20 mouse cellular contexts compared by ENCODE assay signal in the genomic region with DNA sequence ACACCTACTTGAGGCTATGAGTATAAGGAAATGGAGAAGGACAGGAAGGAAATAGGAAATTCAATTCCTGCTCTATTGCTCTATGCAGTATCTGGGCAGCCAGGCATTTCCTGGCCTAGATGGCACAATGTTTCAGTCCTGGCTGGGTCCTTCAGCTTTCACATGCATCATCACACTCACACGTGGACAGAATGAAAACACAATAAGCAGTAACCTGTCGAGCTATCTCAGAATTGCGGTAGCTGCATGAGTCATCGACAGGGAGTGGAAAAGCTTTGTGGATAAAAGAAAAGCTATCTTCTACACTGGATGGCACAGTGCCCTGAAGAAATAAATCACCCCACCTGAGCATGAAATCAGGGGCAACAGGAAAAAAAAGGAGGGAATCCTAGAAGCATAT.
DNase-seq lines count a peak whose midpoint lies in the region; ATAC-seq lines count a peak whose summit lies in the region.
"Had no signal": no experiment of that assay in that cellular context is flagged by ENCODE, and none has a peak within 500 bp of the region (broad histone marks: within the 10 kb centered on the region; RNA-seq: fewer than 3 reads in every experiment).

No protein-coding gene starts in this region.

- no peaks in the 10 kb centered on the region for H3K36me3 ChIP-seq in heart, embryonic 13.5 days
- no peaks in the 10 kb centered on the region for H3K36me3 ChIP-seq in stomach, embryonic 16.5 days (ENCODE audit: control insufficient read depth, insufficient read depth, low read length)
- H3K36me3 ChIP-seq: G1E; hindbrain, embryonic 13.5 days had no signal

- peak; percentile 14 to 62 for DNase-seq in adrenal gland, adult (ENCODE audit: inconsistent age in 2 of 2, low spot score in 1 of 2)
- no peak for DNase-seq in adrenal gland, postnatal 25 days
- no peak for DNase-seq in heart, postnatal 14 days
- DNase-seq in urinary bladder, adult 18-20 months (ENCODE audit: low spot score in 2 of 2), result peak; percentile 26 to 48
- DNase-seq in urinary bladder, postnatal 4 days (ENCODE audit: low spot score in 2 of 2), result no peak
- no peak for DNase-seq in left cerebral cortex, postnatal 25 days (ENCODE audit: low spot score in 2 of 2)
- DNase-seq: cerebellum, adult 2 months; gastrocnemius, postnatal 25 days; heart, postnatal 10 days; kidney, postnatal 14 days; lung, adult 18-20 months; lung, postnatal 36 days; right cerebral cortex, postnatal 4 days had no signal

- 33% methylated on average over 4 of the region's 4 CpGs for WGBS in heart, embryonic 13.5 days
- 48% methylated on average over 4 of the region's 4 CpGs for WGBS in stomach, embryonic 16.5 days

- ATAC-seq in heart, embryonic 13.5 days (ENCODE audit: extremely low read depth, insufficient number of reproducible peaks, low FRiP score, low TSS enrichment), result no peak
- ATAC-seq in stomach, embryonic 16.5 days (ENCODE audit: insufficient read depth, low FRiP score), result peak; percentile 64; the same call in 1 of the 2 replicates
- ATAC-seq: forebrain, embryonic 14.5 days; inflammation-experienced regulatory T-cells, adult 6 months had no signal

- no peak overlapping the region for H3K4me2 ChIP-seq in heart, embryonic 13.5 days
- no peak overlapping the region for H3K4me2 ChIP-seq in stomach, embryonic 16.5 days (ENCODE audit: low read depth, low read length)
- H3K4me2 ChIP-seq: hindbrain, embryonic 13.5 days; liver, embryonic 11.5 days had no signal

- peak overlapping the region; percentile 32; the same call in 1 of the 2 replicates for H3K27ac ChIP-seq in heart, embryonic 13.5 days (replicated peaks)
- H3K27ac ChIP-seq in stomach, embryonic 16.5 days (ENCODE audit: low read length), result no peak overlapping the region
- H3K27ac ChIP-seq: hindbrain, embryonic 13.5 days had no signal

- H3K9me3 ChIP-seq in heart, embryonic 13.5 days, result no peaks in the 10 kb centered on the region
- H3K9me3 ChIP-seq in stomach, embryonic 16.5 days (replicated peaks; ENCODE audit: control insufficient read depth, low read length), result no peaks in the 10 kb centered on the region
- H3K9me3 ChIP-seq: G1E; hindbrain, embryonic 13.5 days had no signal

- H3K27me3 ChIP-seq in heart, embryonic 13.5 days (replicated peaks), result no peaks in the 10 kb centered on the region
- no peaks in the 10 kb centered on the region for H3K27me3 ChIP-seq in stomach, embryonic 16.5 days (ENCODE audit: control insufficient read depth, insufficient read depth, low read length)
- H3K27me3 ChIP-seq: hindbrain, embryonic 13.5 days had no signal

- no peak overlapping the region for H3K9ac ChIP-seq in heart, embryonic 13.5 days
- H3K9ac ChIP-seq in stomach, embryonic 16.5 days (ENCODE audit: low read length), result no peak overlapping the region
- H3K9ac ChIP-seq: hindbrain, embryonic 13.5 days had no signal

- peaks cover 6% of the 10 kb centered on the region for H3K4me1 ChIP-seq in heart, embryonic 13.5 days
- no peaks in the 10 kb centered on the region for H3K4me1 ChIP-seq in stomach, embryonic 16.5 days (ENCODE audit: control insufficient read depth, insufficient read depth, low read length)
- H3K4me1 ChIP-seq: hindbrain, embryonic 13.5 days had no signal

- intact Hi-C loops in heart, postnatal 14 days (cut with DNase I), result no loop called here
- intact Hi-C loops in left cerebral cortex, postnatal 25 days (cut with DNase I), result no loop called here

- no peak overlapping the region for H3K4me3 ChIP-seq in heart, embryonic 13.5 days
- no peak overlapping the region for H3K4me3 ChIP-seq in stomach, embryonic 16.5 days (replicated peaks; ENCODE audit: low read length)
- H3K4me3 ChIP-seq: hindbrain, embryonic 13.5 days had no signal

Comparison
In these comparisons a context has a peak if more than half of its experiments do, and no peak if none do; other contexts are left out.
1. DNase-seq: peak in adrenal gland, adult (2 of 2) and urinary bladder, adult 18-20 months (2 of 2); none in adrenal gland, postnatal 25 days (single experiment), heart, postnatal 14 days (0 of 2), urinary bladder, postnatal 4 days (0 of 2) and left cerebral cortex, postnatal 25 days (0 of 2).